Mouse (Mus musculus) left cerebral cortex, postnatal 14 days (tissue): ENCODE measurements around the gene Trim54. TPM values are rescaled to one million over a fixed set of nuclear protein-coding genes. Genes with fewer than 3 reads are reported as not detected.

ENCODE experiments used
- DNase-seq, 2 experiments: peaks; one replicate each; pipeline ENCODE4 v3.0.0; 2021 to 2022; ENCODE audit warnings: low spot score in 2 of 2, mixed read lengths in 1 of 2
- intact Hi-C: fragments of 180-260 bp; cut with DNase I; formaldehyde crosslinking; loops from one replicate; pipeline ENCODE4 v1.15.1; 2025
- total RNA-seq, 2 experiments: library from RNA; stranded (reverse); gene quantifications; 2 replicates each; pipeline ENCODE4 v1.2.3; 2021

Trim54 gene
- total RNA-seq, 2 experiments from 2014 or later: 1.9 to 2.0 TPM

GRCm38 (mm10) chr5:31164878-31165277 is 48.4 kb downstream of the Trim54 start:
- intact Hi-C loops: no loop called here
- DNase-seq: no peak

GRCm38 (mm10) chr5:31168630-31169029 is 52.1 kb downstream of the Trim54 start:
- intact Hi-C loops: no loop called here
- no peak for DNase-seq

- intact Hi-C loops: no loop called here
Measured at GRCm38 (mm10) chr5:31179301-31179765, 62.8 kb downstream of the Trim54 start.

GRCm38 (mm10) chr5:31179766-31180630 is 63.5 kb downstream of the Trim54 start, which contains the start of the genes Gm29609 and Gtf3c2:
Gm29609 (minus strand) TSS chr5:31179911.
Gtf3c2 (minus strand) TSS chr5:31180144.
- intact Hi-C loops: no loop called here
- DNase-seq: peak; percentile 97 to 99

More at GRCm38 (mm10) chr5:31179301-31179765, 62.8 kb downstream of the Trim54 start:
- DNase-seq: peak; percentile 44 to 53

- intact Hi-C loops: no loop called here
- DNase-seq: no peak
Measured at GRCm38 (mm10) chr5:31181183-31181770, 64.8 kb downstream of the Trim54 start.

- intact Hi-C loops: no loop called here
Measured at GRCm38 (mm10) chr5:31183678-31184077, 67.2 kb downstream of the Trim54 start.

More at GRCm38 (mm10) chr5:31183678-31184077, 67.2 kb downstream of the Trim54 start:
- no peak for DNase-seq

Other genes with a start within 250 kb of the Trim54 start
- gene Tmem214, start 248.7 kb upstream of the Trim54 start, total RNA-seq: 10 to 100 TPM; 69.1 to 69.4 TPM
- gene Agbl5, start 228.0 kb upstream of the Trim54 start, total RNA-seq: 10 to 100 TPM; 14.7 to 16.5 TPM
- gene Ost4, start 208.9 kb upstream of the Trim54 start, total RNA-seq: 100 to 1,000 TPM in 1 of 2 experiments, 10 to 100 TPM in 1; 96.8 to 101 TPM
- gene Emilin1, start 203.3 kb upstream of the Trim54 start, total RNA-seq: 1 to 10 TPM; 4.5 to 4.9 TPM
- gene Khk, start 195.3 kb upstream of the Trim54 start, total RNA-seq: 1 to 10 TPM; 8.3 to 9.1 TPM
- 10 to 100 TPM; 33.2 to 35.3 TPM for gene Cgref1, start 171.1 kb upstream of the Trim54 start, total RNA-seq
- 100 to 1,000 TPM; 122 to 140 TPM for gene Preb, start 156.4 kb upstream of the Trim54 start, total RNA-seq
- gene Tcf23, start 148.1 kb upstream of the Trim54 start, total RNA-seq: under 1 TPM in 1 of 2 experiments, not detected in 1; 0.09 TPM
- 10 to 100 TPM; 71.4 to 75.3 TPM for gene Atraid, start 68.4 kb upstream of the Trim54 start, total RNA-seq
- gene Slc5a6, start 67.8 kb upstream of the Trim54 start, total RNA-seq: 10 to 100 TPM; 11.8 to 18.0 TPM
- gene Cad, start 61.9 kb upstream of the Trim54 start, total RNA-seq: 10 to 100 TPM; 17.9 to 19.4 TPM
- not detected for gene Dnajc5g, start 10.4 kb upstream of the Trim54 start, total RNA-seq
- 100 to 1,000 TPM; 148 to 193 TPM for gene Slc30a3, start 8.5 kb upstream of the Trim54 start, total RNA-seq
- 1 to 10 TPM; 2.5 to 2.7 TPM for gene Ucn, start 22.1 kb downstream of the Trim54 start, total RNA-seq
- gene Mpv17, start 37.5 kb downstream of the Trim54 start, total RNA-seq: 10 to 100 TPM; 40.5 to 49.8 TPM
- 1 to 10 TPM; 3.3 TPM for gene Gm29609, start 63.2 kb downstream of the Trim54 start, total RNA-seq
- gene Gtf3c2, start 63.4 kb downstream of the Trim54 start, total RNA-seq: 10 to 100 TPM; 54.9 to 57.2 TPM
- 10 to 100 TPM; 72.2 to 77.1 TPM for gene Snx17, start 76.5 kb downstream of the Trim54 start, total RNA-seq
- gene Eif2b4, start 76.7 kb downstream of the Trim54 start, total RNA-seq: 10 to 100 TPM; 39.5 to 49.2 TPM
- gene Zfp513, start 85.6 kb downstream of the Trim54 start, total RNA-seq: 10 to 100 TPM; 27.2 to 31.1 TPM
- gene Ppm1g, start 104.0 kb downstream of the Trim54 start, total RNA-seq: 10 to 100 TPM; 77.5 to 87.1 TPM
- gene Nrbp1, start 124.2 kb downstream of the Trim54 start, total RNA-seq: 10 to 100 TPM; 72.9 to 75.8 TPM
- not detected for gene Gm9970, start 124.5 kb downstream of the Trim54 start, total RNA-seq
- gene Krtcap3, start 135.0 kb downstream of the Trim54 start, total RNA-seq: 1 to 10 TPM; 1.6 to 2.0 TPM
- gene Ift172, start 174.4 kb downstream of the Trim54 start, total RNA-seq: 10 to 100 TPM; 82.8 to 93.9 TPM
- 100 to 1,000 TPM; 124 to 147 TPM for gene Fndc4, start 179.4 kb downstream of the Trim54 start, total RNA-seq
- under 1 TPM; 0.11 to 0.30 TPM for gene Gckr, start 180.7 kb downstream of the Trim54 start, total RNA-seq